Mouse (Mus musculus) testis, adult 2 months (tissue): ENCODE data around the gene Akap8.

ENCODE experiments used
- CTCF ChIP-seq: fragments of 200-500 bp; IDR thresholded peaks from 2 replicates; pipeline ENCODE4 v1.5.1; 2012; ENCODE audit warnings: low read depth, mild to moderate bottlenecking, inconsistent platforms, low read length, moderate library complexity; ENCODE audit not compliant: control insufficient read depth, insufficient read depth, insufficient replicate concordance
- POLR2A ChIP-seq: fragments of 200-500 bp; IDR thresholded peaks from 2 replicates; pipeline ENCODE4 v1.6.1; 2012; ENCODE audit warnings: low read depth, mild to moderate bottlenecking, inconsistent platforms, low read length, moderate library complexity; ENCODE audit not compliant: control insufficient read depth

- TF ChIP-seq CTCF (no peak), POLR2A (no peak)
Measured at GRCm38 (mm10) chr17:32258869-32259268, 62.2 kb downstream of the Akap8 start.
